Mouse (Mus musculus) stomach, embryonic 14.5 days (tissue): ENCODE measurements around the gene Rnf38. TPM values are rescaled to one million over a fixed set of nuclear protein-coding genes. Genes with fewer than 3 reads are reported as not detected.

Experiments
- ATAC-seq: fragments of 200-750 bp; cut with Nextera tagmentation; 2 replicates; pipeline ENCODE4 v1.8.0; 2017; ENCODE audit warnings: low read depth, moderate TSS enrichment; ENCODE audit not compliant: insufficient number of reproducible peaks, insufficient read depth, low FRiP score
- H3K27ac ChIP-seq: fragments of 300-500 bp; sonication (generic); 2 replicates; pipeline ENCODE4 v1.5.1; 2014; ENCODE audit warnings: mild to moderate bottlenecking, low read length, moderate library complexity, mixed read lengths
- H3K27me3 ChIP-seq: fragments of 300-500 bp; sonication (generic); 2 replicates; pipeline ENCODE4 v1.6.1; 2014; ENCODE audit warnings: low read length, control low read depth, mixed read lengths; ENCODE audit not compliant: control insufficient read depth, insufficient read depth
- H3K36me3 ChIP-seq: fragments of 300-500 bp; sonication (generic); 2 replicates; pipeline ENCODE4 v1.6.1; 2014; ENCODE audit warnings: mild to moderate bottlenecking, control low read depth, low read length, moderate library complexity, mixed read lengths; ENCODE audit not compliant: control insufficient read depth, insufficient read depth
- H3K4me1 ChIP-seq: fragments of 300-500 bp; sonication (generic); 2 replicates; pipeline ENCODE4 v1.6.1; 2014; ENCODE audit warnings: low read length, control low read depth, mixed read lengths; ENCODE audit not compliant: control insufficient read depth, insufficient read depth
- H3K4me2 ChIP-seq: fragments of 300-500 bp; sonication (generic); replicated peaks from 2 replicates; pipeline ENCODE4 v1.6.1; 2014; ENCODE audit warnings: low read depth, low read length, control low read depth
- H3K4me3 ChIP-seq: fragments of 300-500 bp; sonication (generic); 2 replicates; pipeline ENCODE4 v1.5.1; 2014; ENCODE audit warnings: low read depth, low read length, control low read depth
- H3K9ac ChIP-seq: fragments of 300-500 bp; sonication (generic); replicated peaks from 2 replicates; pipeline ENCODE4 v1.6.1; 2014; ENCODE audit warnings: low read depth, mild to moderate bottlenecking, control low read depth, low read length, moderate library complexity, mixed read lengths
- H3K9me3 ChIP-seq: fragments of 300-500 bp; sonication (generic); 2 replicates; pipeline ENCODE4 v1.6.1; 2016; ENCODE audit warnings: low read depth, low read length, control low read depth; ENCODE audit not compliant: control insufficient read depth
- WGBS: fragments of 180-500 bp; shearing (Covaris S2); extraction: QIAGEN DNeasy Blood & Tissue Kit; methylation state at CpG from one replicate; pipeline ENCODE4 v1.1.7; 2014; 5-methylcytosine and 5-hydroxymethylcytosine counted together
- microRNA-seq: library from miRNA; unstranded; fragments of <30 nt; microRNA quantifications from one replicate; pipeline ENCODE4, GENCODE M21; 2016
- polyA plus RNA-seq: library from polyadenylated mRNA; unstranded; fragments of >200 nt; fragmentation: Nextera tagmentation; extraction: Ambion mirVana; gene quantifications from 2 replicates; pipeline ENCODE4 v1.2.1, GENCODE M21; 2014

Gene Rnf38
- polyA plus RNA-seq, 1 experiment from 2014 or later, result 37.0 TPM

GRCm38 (mm10) chr4:44083945-44084344 lies 149.6 kb downstream of the Rnf38 start, which contains the start of gene Gne:
Gene Gne, minus strand, starts transcription at chr4:44084177.
- Histone ChIP-seq H3K4me3 (no peak within 1 kb of the TSS), H3K9me3 (no peaks in the 10 kb centered on the region), H3K27ac (no peak within 1 kb of the TSS), H3K4me2 (peak within 1 kb of the TSS; percentile 13; the same call in 1 of the 2 replicates), H3K36me3 (no peaks in the 10 kb centered on the region), H3K4me1 (no peaks in the 10 kb centered on the region), H3K27me3 (no peaks in the 10 kb centered on the region), H3K9ac (no peak within 1 kb of the TSS)
- 15% methylated on average over 11 of the region's 11 CpGs for WGBS
- ATAC-seq, result no peak

- H3K9me3 ChIP-seq, result no peaks in the 10 kb centered on the region
- no peaks in the 10 kb centered on the region for H3K27me3 ChIP-seq
- H3K4me2 ChIP-seq, result no peak overlapping the region
- H3K4me1 ChIP-seq, result no peaks in the 10 kb centered on the region
- H3K9ac ChIP-seq, result no peak overlapping the region
- H3K27ac ChIP-seq, result no peak overlapping the region
- no peak overlapping the region for H3K4me3 ChIP-seq
- 80% methylated on average over 7 of the region's 7 CpGs for WGBS
- no peak for ATAC-seq
- no peaks in the 10 kb centered on the region for H3K36me3 ChIP-seq
These were observed 155.1 kb downstream of the Rnf38 start for GRCm38 (mm10) chr4:44078358-44078933.

Small RNAs within 50 kb of the gene (microRNA-seq; reads per million reads assigned to microRNA genes)
- gene Mir5106, result not detected

Other genes starting within 250 kb of the Rnf38 start
- 234 and 237 TPM in 2 replicates for gene Clta, start 229.3 kb downstream of the Rnf38 start, polyA plus RNA-seq
- gene Gne, start 149.6 kb downstream of the Rnf38 start, polyA plus RNA-seq, result 26.0 and 28.9 TPM in 2 replicates
- 38.8 and 39.8 TPM in 2 replicates for gene Melk, start 67.1 kb upstream of the Rnf38 start, polyA plus RNA-seq